Mouse (Mus musculus) intestine, postnatal 0 days (tissue): ENCODE data around the gene Vti1a. TPM values are rescaled to one million over a fixed set of nuclear protein-coding genes. Genes with fewer than 3 reads are reported as not detected.

Experiments
- ATAC-seq: fragments of 200-750 bp; cut with Nextera tagmentation; 2 replicates; pipeline ENCODE4 v1.8.0; 2017; ENCODE audit warnings: mild to moderate bottlenecking, moderate TSS enrichment, moderate library complexity
- H3K27ac ChIP-seq: fragments of 300-500 bp; sonication (generic); 2 replicates; pipeline ENCODE4 v1.5.1; 2014; ENCODE audit warnings: mild to moderate bottlenecking, low read depth, low read length, moderate library complexity
- H3K27me3 ChIP-seq: fragments of 300-500 bp; sonication (generic); replicated peaks from 2 replicates; pipeline ENCODE4 v1.6.1; 2014; ENCODE audit warnings: low read length, mixed read lengths; ENCODE audit not compliant: control insufficient read depth, insufficient read depth
- H3K36me3 ChIP-seq: fragments of 300-500 bp; sonication (generic); 2 replicates; pipeline ENCODE4 v1.6.1; 2014; ENCODE audit warnings: mild to moderate bottlenecking, moderate library complexity; ENCODE audit not compliant: control insufficient read depth, insufficient read depth
- H3K4me1 ChIP-seq: fragments of 300-500 bp; sonication (generic); replicated peaks from 2 replicates; pipeline ENCODE4 v1.6.1; 2014; ENCODE audit warnings: antibody characterized with exemption, low read length, mixed read lengths; ENCODE audit not compliant: control insufficient read depth, insufficient read depth
- H3K4me2 ChIP-seq: fragments of 300-500 bp; sonication (generic); replicated peaks from 2 replicates; pipeline ENCODE4 v1.6.1; 2014; ENCODE audit warnings: low read depth, mild to moderate bottlenecking, moderate library complexity
- H3K4me3 ChIP-seq: fragments of 300-500 bp; sonication (generic); 2 replicates; pipeline ENCODE4 v1.5.1; 2014; ENCODE audit warnings: low read depth, low read length
- H3K9ac ChIP-seq: fragments of 300-500 bp; sonication (generic); 2 replicates; pipeline ENCODE4 v1.6.1; 2014; ENCODE audit warnings: mild to moderate bottlenecking, low read depth, low read length
- H3K9me3 ChIP-seq: fragments of 300-500 bp; sonication (generic); 2 replicates; pipeline ENCODE4 v1.6.1; 2016; ENCODE audit warnings: mixed run types; ENCODE audit not compliant: control insufficient read depth
- CTCF ChIP-seq: sonication (generic); IDR thresholded peaks from 2 replicates; pipeline ENCODE4 v1.5.1; 2016; ENCODE audit warnings: low read depth, mild to moderate bottlenecking, control low read depth, antibody characterized with exemption, moderate library complexity
- WGBS: fragments of 180-500 bp; shearing (Covaris S2); extraction: QIAGEN DNeasy Blood & Tissue Kit; methylation state at CpG from one replicate; pipeline ENCODE4 v1.1.7; 2014; 5-methylcytosine and 5-hydroxymethylcytosine counted together
- polyA plus RNA-seq: library from polyadenylated mRNA; unstranded; fragments of >200 nt; fragmentation: Nextera tagmentation; extraction: Ambion mirVana; gene quantifications from 2 replicates; pipeline ENCODE4 v1.2.1, GENCODE M21; 2015

The Vti1a gene
- polyA plus RNA-seq, 1 experiment from 2014 or later: 21.3 TPM

GRCm38 (mm10) chr19:55419961-55420360 lies 103.9 kb downstream of the Vti1a start:
- ATAC-seq: no peak
- Histone ChIP-seq H3K4me3 (no peak overlapping the region), H3K4me1 (no peaks in the 10 kb centered on the region), H3K9me3 (no peaks in the 10 kb centered on the region), H3K27ac (no peak overlapping the region), H3K9ac (no peak overlapping the region), H3K27me3 (no peaks in the 10 kb centered on the region), H3K4me2 (no peak overlapping the region), H3K36me3 (peaks cover 8% of the 10 kb centered on the region; the same call in 1 of the 2 replicates)
- WGBS: 84% methylated on average over 3 of the region's 3 CpGs
- no peak for TF ChIP-seq CTCF

- no peaks in the 10 kb centered on the region for H3K9me3 ChIP-seq
- no peak for ATAC-seq
- H3K27ac ChIP-seq: no peak overlapping the region
- no peaks in the 10 kb centered on the region for H3K4me1 ChIP-seq
- no peaks in the 10 kb centered on the region for H3K27me3 ChIP-seq
- TF ChIP-seq CTCF: no peak
- no peak overlapping the region for H3K4me2 ChIP-seq
- H3K4me3 ChIP-seq: no peak overlapping the region
- WGBS: 95% methylated on average over 5 of the region's 5 CpGs
- H3K36me3 ChIP-seq: peaks cover 8% of the 10 kb centered on the region; the same call in 1 of the 2 replicates
- no peak overlapping the region for H3K9ac ChIP-seq
These were observed 105.7 kb downstream of the Vti1a start for GRCm38 (mm10) chr19:55421816-55422215.

GRCm38 (mm10) chr19:55422311-55423064 lies 106.4 kb downstream of the Vti1a start:
- Histone ChIP-seq H3K4me2 (no peak overlapping the region), H3K27me3 (no peaks in the 10 kb centered on the region), H3K4me3 (no peak overlapping the region), H3K9ac (no peak overlapping the region), H3K36me3 (peaks cover 8% of the 10 kb centered on the region; the same call in 1 of the 2 replicates), H3K9me3 (no peaks in the 10 kb centered on the region), H3K27ac (no peak overlapping the region), H3K4me1 (no peaks in the 10 kb centered on the region)
- 88% methylated on average over 18 of the region's 18 CpGs for WGBS
- no peak for ATAC-seq
- TF ChIP-seq CTCF: no peak

- no peak for ATAC-seq
- Histone ChIP-seq H3K36me3 (peaks cover 8% of the 10 kb centered on the region; the same call in 1 of the 2 replicates), H3K9ac (no peak overlapping the region), H3K4me1 (no peaks in the 10 kb centered on the region), H3K27me3 (no peaks in the 10 kb centered on the region), H3K9me3 (no peaks in the 10 kb centered on the region), H3K4me3 (no peak overlapping the region), H3K27ac (no peak overlapping the region), H3K4me2 (no peak overlapping the region)
- WGBS: 94% methylated on average over 11 of the region's 11 CpGs
- TF ChIP-seq CTCF: no peak
These were observed 107.1 kb downstream of the Vti1a start for GRCm38 (mm10) chr19:55423065-55423716.

GRCm38 (mm10) chr19:55423952-55424351 lies 107.9 kb downstream of the Vti1a start:
- 30% methylated on average over 8 of the region's 8 CpGs for WGBS
- Histone ChIP-seq H3K4me1 (no peaks in the 10 kb centered on the region), H3K9ac (no peak overlapping the region), H3K9me3 (no peaks in the 10 kb centered on the region), H3K36me3 (peaks cover 7% of the 10 kb centered on the region; the same call in 1 of the 2 replicates), H3K27ac (no peak overlapping the region), H3K4me2 (no peak overlapping the region), H3K27me3 (no peaks in the 10 kb centered on the region), H3K4me3 (no peak overlapping the region)
- ATAC-seq: peak; percentile 91
- no peak for TF ChIP-seq CTCF

- ATAC-seq: no peak
- H3K36me3 ChIP-seq: peaks cover 1% of the 10 kb centered on the region; the same call in 1 of the 2 replicates
- H3K27ac ChIP-seq: no peak overlapping the region
- H3K4me3 ChIP-seq: no peak overlapping the region
- H3K9ac ChIP-seq: no peak overlapping the region
- no peaks in the 10 kb centered on the region for H3K9me3 ChIP-seq
- 83% methylated on average over 6 of the region's 6 CpGs for WGBS
- TF ChIP-seq CTCF: no peak
- no peaks in the 10 kb centered on the region for H3K4me1 ChIP-seq
- no peak overlapping the region for H3K4me2 ChIP-seq
- H3K27me3 ChIP-seq: no peaks in the 10 kb centered on the region
These were observed 108.4 kb downstream of the Vti1a start for GRCm38 (mm10) chr19:55424507-55424906.
